Mouse (Mus musculus) liver, embryonic 14.5 days (tissue): ENCODE measurements around the gene Phka1.

ENCODE experiments used
- CTCF ChIP-seq: IDR thresholded peaks from 2 replicates; pipeline ENCODE4 v1.5.1; 2016; ENCODE audit warnings: antibody characterized with exemption, low read depth, control low read depth
- EP300 ChIP-seq: IDR thresholded peaks from 2 replicates; pipeline ENCODE4 v1.6.1; 2016; ENCODE audit warnings: antibody characterized with exemption, low read depth

- TF ChIP-seq CTCF (no peak), EP300 (no peak)
These were observed 72.9 kb downstream of the Phka1 start for GRCm38 (mm10) chrX:102571186-102571585.
